Mouse (Mus musculus) cortical plate, adult 2 months (tissue): Measurements from ENCODE around the gene Pkp2.

ENCODE experiments used
- CTCF ChIP-seq: fragments of 200-500 bp; IDR thresholded peaks from 2 replicates; pipeline ENCODE4 v1.5.1; 2011; ENCODE audit warnings: mild to moderate bottlenecking, control low read depth, low read length; ENCODE audit not compliant: insufficient read depth; ENCODE audit errors: extremely low read depth
- POLR2A ChIP-seq: fragments of 200-500 bp; IDR thresholded peaks from 2 replicates; pipeline ENCODE4 v1.6.1; 2011; ENCODE audit warnings: mild to moderate bottlenecking, low read length, control low read depth; ENCODE audit not compliant: insufficient read depth; ENCODE audit errors: extremely low read depth

GRCm38 (mm10) chr16:16219835-16220234 lies 6.7 kb downstream of the Pkp2 start:
- TF ChIP-seq CTCF (no peak), POLR2A (no peak)
